Mouse (Mus musculus) retina, postnatal 1 day (tissue): Measurements from ENCODE around the gene Polrmt.
"Not testable (repeated sequence)": the region's sequence is repeated elsewhere in the genome, so short reads cannot be mapped to it uniquely, and the experiment has no call there.

Experiments used
- DNase-seq: peaks from one replicate; pipeline ENCODE4 v3.0.0-alpha.2; 2012

The Polrmt gene

GRCm38 (mm10) chr10:79773208-79773607, 26.8 kb upstream of the Polrmt start:
- no peak for DNase-seq

GRCm38 (mm10) chr10:79772320-79772719, 25.9 kb upstream of the Polrmt start:
- DNase-seq = no peak

GRCm38 (mm10) chr10:79769329-79769728, 22.9 kb upstream of the Polrmt start:
- no peak for DNase-seq

GRCm38 (mm10) chr10:79768400-79768799, 22.0 kb upstream of the Polrmt start:
- peak; percentile 87 for DNase-seq

GRCm38 (mm10) chr10:79767372-79768244, 21.2 kb upstream of the Polrmt start:
- DNase-seq = peak; percentile 97

GRCm38 (mm10) chr10:79766508-79767325, 20.3 kb upstream of the Polrmt start, which contains the start of gene Rnf126:
Gene Rnf126, minus strand, starts transcription at chr10:79766952.
- peak; percentile 100 for DNase-seq

GRCm38 (mm10) chr10:79766001-79766507, 19.7 kb upstream of the Polrmt start:
- no peak for DNase-seq

GRCm38 (mm10) chr10:79765228-79765745, 18.9 kb upstream of the Polrmt start:
- DNase-seq = no peak

GRCm38 (mm10) chr10:79764234-79764633, 17.9 kb upstream of the Polrmt start:
- DNase-seq = no peak

GRCm38 (mm10) chr10:79762875-79763274, 16.5 kb upstream of the Polrmt start:
- no peak for DNase-seq

- no peak for DNase-seq
Measured at GRCm38 (mm10) chr10:79760603-79761143, 14.3 kb upstream of the Polrmt start.

GRCm38 (mm10) chr10:79759675-79760074, 13.3 kb upstream of the Polrmt start:
- DNase-seq = not testable (repeated sequence)

- no peak for DNase-seq
Measured at GRCm38 (mm10) chr10:79756660-79757059, 10.3 kb upstream of the Polrmt start.

- no peak for DNase-seq
Measured at GRCm38 (mm10) chr10:79755854-79756253, 9.5 kb upstream of the Polrmt start.

GRCm38 (mm10) chr10:79754856-79755516, 8.6 kb upstream of the Polrmt start, which contains the start of gene Fgf22:
Gene Fgf22, plus strand, starts transcription at chr10:79755076.
- DNase-seq = peak; percentile 85

GRCm38 (mm10) chr10:79748496-79748895, 2.1 kb upstream of the Polrmt start:
- DNase-seq = no peak

- DNase-seq = no peak
Measured at GRCm38 (mm10) chr10:79746774-79747151, 382 bp upstream of the Polrmt start.

- DNase-seq = no peak
Measured at GRCm38 (mm10) chr10:79745411-79745810, 970 bp downstream of the Polrmt start.

GRCm38 (mm10) chr10:79743650-79744365, 2.6 kb downstream of the Polrmt start:
- DNase-seq = no peak

GRCm38 (mm10) chr10:79743161-79743560, 3.2 kb downstream of the Polrmt start:
- no peak for DNase-seq

- DNase-seq = peak; percentile 71
Measured at GRCm38 (mm10) chr10:79740863-79741262, 5.5 kb downstream of the Polrmt start.

- no peak for DNase-seq
Measured at GRCm38 (mm10) chr10:79739234-79739633, 7.1 kb downstream of the Polrmt start.
